Mouse (Mus musculus) bone marrow macrophage, adult 2 months (primary cell): ENCODE measurements around the gene Serinc2.

Experiments used
- CTCF ChIP-seq: IDR thresholded peaks from 2 replicates; pipeline ENCODE4 v1.5.1; 2012; ENCODE audit warnings: low read depth, mild to moderate bottlenecking, low read length, moderate library complexity
- POLR2A ChIP-seq: IDR thresholded peaks from 2 replicates; pipeline ENCODE4 v1.6.1; 2012; ENCODE audit warnings: mild to moderate bottlenecking, low read depth, low read length, borderline replicate concordance

DNA sequence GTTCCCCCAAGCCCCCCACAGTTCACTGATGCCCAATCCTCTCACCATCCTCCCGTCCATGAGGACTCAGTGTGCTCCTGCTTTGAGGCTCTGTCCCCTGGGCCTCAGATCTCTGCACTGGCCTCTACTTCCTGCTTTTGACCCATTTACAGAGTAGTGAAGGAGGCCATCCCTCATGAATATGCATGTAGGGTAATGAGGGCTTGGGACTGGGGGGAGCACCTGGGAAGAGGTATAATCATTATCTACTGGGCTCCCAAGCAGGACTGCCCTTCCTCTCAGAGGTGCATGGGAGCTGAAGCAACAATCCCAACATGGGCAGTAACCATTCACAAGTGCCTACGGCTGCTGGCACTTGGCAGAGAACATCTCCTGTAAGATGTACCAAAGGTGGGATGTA is at the start of gene Serinc2:
- TF ChIP-seq CTCF (no peak), POLR2A (no peak)
